Mouse (Mus musculus) fibroblast of lung, adult 2 months (primary cell): ENCODE results near the gene Tesk2.
A peak's percentile ranks its signal among the peaks of the same experiment; 100 is the strongest.
"Not testable (repeated sequence)": the region's sequence is repeated elsewhere in the genome, so short reads cannot be mapped to it uniquely, and the experiment has no call there.

Experiments
- DNase-seq: peaks from one replicate; pipeline ENCODE4 v3.0.0-alpha.2; 2011; ENCODE audit warnings: low read depth

Gene Tesk2

DNA sequence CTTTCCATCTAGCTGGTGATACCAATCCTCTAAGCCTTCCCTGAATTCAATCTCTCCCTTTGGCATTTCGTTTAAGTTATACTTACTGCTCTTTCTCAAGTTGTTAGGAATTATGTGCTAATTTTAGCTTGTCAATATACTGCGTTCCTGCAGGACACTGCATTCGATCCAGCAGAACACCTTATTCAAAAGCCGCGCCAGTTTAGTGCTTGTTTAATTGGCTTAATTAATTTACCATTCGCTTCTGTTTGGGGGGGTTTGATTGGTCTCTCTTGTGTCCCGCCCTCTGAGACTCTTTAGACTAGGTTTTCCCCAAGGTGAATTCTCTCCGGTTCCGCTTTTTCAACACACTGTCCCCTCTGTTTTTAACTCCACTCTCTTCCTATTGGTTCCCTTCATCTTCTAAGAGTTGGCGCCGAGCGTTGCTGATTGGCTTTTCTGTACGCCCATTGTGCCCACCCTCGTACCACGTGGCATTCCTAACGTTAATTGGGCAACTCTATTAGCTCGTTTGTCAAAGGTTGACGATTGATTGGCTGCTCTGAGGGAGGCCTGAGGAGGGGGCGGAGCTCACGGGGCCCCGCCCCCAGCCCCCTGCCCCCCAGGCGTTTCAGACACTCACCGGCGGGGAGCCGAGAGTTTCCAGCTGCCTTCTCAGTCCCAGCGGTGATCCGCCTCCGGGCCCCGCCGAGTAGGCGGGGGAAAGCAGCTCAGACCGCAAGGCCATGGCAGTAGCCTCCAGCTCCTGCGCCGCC, at the start of gene Tesk2:
Gene Tesk2 (plus strand): TSS at position 606 of the 755 bp plus-strand sequence.
- peak; percentile 97 for DNase-seq

DNA sequence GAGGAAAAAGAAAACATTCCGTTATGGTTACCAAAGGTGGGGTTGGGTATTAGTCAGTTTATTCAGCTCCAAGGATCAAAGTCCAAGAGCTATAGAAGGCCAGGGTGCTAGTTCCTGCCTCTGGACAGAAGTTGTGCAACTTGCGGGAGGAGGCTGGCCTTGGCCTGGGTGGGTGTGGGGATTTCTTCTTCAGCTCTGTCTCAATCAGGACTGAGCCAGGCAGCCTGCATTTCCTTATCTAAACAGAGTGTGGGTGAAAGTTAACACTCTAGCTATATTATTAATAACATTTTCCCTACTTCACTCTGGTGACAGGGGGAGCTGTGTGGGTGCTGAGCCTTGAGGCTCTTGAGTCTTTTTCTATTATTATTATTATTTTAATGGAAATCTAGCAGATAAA, 48.0 kb upstream of the Tesk2 start:
- peak; percentile 60 for DNase-seq

- not testable (repeated sequence) for DNase-seq
These were observed 46.0 kb upstream of the Tesk2 start for GRCm38 (mm10) chr4:116674761-116675160.

DNA sequence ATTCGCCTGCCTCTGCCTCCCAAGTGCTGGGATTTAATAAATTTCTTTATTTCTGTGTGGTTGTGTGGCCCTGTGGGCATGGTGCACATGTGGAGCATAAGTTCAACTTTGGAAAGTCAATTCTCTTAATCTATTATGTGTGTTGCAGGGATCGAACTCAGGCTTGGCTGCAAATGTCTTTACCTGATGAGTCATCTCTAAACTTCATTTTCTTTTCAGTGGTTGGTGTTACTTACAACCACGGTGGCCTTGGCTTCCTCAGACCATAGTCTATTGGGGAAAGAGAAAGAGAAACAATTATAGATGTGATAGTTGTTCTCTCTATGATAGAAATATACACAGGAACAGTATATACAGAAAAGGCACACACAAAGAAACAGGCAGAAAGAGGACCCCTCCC, 44.7 kb upstream of the Tesk2 start:
- DNase-seq: no peak

DNA sequence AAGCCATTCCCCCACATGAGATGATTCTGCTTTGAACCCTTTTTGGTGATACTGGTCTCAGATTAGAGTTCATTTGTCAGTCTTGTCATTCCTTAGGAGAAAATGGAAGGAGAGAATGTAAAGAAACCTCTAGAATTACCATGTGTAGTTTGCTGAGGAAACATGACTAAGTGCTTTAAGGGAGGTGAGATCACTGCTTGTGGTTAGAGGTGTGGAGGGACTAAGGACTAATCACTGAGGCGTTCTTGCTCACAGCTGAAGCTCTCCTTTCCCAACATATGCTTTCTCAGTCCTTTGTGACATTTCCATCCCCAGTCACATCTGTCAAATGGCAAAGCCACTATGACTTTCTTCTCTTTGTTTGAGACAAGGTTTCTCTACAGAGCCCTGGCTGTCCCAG, 42.9 kb upstream of the Tesk2 start:
- DNase-seq: no peak

DNA sequence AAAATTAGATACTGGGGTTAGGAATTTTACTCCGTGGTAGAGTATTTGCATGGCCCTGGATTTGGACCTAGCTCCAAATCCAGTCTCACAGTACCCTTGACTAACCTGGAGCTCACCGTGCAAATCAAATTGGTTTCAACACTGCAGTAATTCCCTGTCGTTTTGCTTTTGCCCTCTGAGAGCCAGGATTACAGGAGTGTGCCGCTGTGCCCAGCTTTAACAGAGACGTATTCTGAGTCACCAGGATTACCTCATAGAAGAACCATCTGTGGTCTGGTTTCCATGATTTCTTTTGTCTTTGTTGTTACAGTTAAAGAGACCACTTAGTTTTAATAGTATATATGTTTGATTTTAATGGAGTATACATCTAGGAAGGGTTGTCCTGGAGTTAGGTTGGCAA, 41.6 kb upstream of the Tesk2 start:
- no peak for DNase-seq

- not testable (repeated sequence) for DNase-seq
These were observed 40.2 kb upstream of the Tesk2 start for GRCm38 (mm10) chr4:116680521-116680920.

- DNase-seq: no peak
These were observed 36.8 kb upstream of the Tesk2 start for GRCm38 (mm10) chr4:116683957-116684356.

DNA sequence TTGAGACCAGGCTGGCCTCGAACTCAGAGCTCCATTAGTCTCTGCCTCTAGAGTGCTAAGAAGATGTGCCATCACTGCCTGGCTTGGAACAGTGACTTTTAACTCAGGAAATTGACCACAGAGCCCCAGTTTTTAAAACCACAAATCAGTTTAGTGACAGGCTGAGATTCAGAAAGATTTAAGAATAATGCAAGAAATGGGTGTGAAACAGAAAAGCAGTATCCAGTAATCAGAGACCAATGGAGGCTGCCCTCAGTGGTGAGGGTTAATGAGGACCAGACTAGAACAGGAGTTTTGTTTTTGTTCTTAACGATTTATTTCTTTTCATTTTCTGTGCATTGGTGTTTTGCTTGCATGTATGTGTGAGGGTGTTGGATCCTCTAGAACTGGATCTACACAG, 36.1 kb upstream of the Tesk2 start:
- no peak for DNase-seq

GRCm38 (mm10) chr4:116685402-116686061, 35.2 kb upstream of the Tesk2 start, which contains the start of gene Prdx1:
Prdx1 (plus strand) TSS chr4:116685544.
- DNase-seq: peak; percentile 75

DNA sequence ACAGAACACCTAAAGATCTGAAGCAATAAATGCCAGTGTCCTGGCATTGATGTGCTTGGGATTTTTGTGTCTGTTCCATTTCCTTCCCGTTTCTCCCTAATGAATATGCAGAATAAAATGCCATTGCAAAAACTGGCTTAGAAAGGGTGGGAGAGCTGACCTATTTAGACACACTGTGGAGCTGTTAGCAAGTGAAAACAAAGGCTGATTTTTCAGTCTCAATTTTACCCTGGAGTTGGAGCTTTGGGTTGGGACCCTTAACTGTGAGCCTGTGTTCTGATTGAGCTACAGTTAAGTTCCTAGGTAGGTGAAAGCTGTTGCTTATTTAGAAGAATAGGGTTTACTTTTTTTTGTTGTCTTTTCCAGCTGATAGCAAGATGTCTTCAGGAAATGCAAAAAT, 33.7 kb upstream of the Tesk2 start:
- no peak for DNase-seq

DNA sequence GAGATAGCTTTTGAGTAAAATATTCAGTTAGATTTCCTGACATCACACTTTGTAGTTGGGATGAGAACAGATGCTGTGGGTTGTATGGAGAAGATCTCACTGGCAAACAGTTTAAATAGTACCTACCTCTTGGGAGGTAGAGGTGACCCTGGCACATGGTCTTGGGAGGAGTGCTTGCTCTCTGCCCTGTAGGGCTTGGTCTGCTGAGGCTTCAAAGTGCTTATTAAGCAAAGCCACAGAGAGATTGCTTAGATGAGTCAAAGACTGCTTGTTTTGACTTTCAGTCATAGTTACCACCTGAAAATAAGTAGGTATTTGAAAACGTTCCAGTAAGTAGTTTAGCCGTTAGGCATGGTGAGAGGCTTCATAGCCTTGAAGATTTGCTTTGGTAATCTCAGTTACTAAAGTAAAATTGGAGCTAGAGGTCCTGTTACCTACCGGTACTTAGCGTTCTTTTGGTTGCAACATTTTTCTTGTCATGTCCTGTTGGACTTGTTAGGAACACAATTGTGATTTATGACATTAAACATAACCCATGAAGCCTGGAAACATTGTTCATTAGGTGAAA, 31.4 kb upstream of the Tesk2 start:
- DNase-seq: no peak

DNA sequence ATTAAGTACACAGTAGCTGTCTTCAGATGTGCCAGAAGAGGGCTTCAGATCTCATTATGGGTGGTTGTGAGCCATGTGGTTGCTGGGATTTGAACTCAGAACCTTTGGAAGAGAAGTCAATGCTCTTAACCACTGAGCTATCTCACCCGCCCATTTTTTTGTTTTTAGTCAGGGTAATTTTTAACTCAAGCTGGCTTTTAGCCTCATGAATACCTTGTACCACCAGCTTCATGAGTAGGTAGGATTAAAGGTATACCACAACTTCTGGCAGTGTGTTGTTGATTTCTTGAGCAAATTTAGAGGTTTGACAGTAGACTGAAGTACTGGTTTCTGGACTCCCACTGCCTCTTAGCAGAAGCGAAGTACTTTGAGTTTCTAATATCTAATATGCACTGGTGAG, 28.6 kb upstream of the Tesk2 start:
- no peak for DNase-seq

- no peak for DNase-seq
These were observed 27.0 kb upstream of the Tesk2 start for GRCm38 (mm10) chr4:116693785-116694184.

GRCm38 (mm10) chr4:116698693-116699342, 21.9 kb upstream of the Tesk2 start:
- no peak for DNase-seq

- no peak for DNase-seq
These were observed 19.8 kb upstream of the Tesk2 start for GRCm38 (mm10) chr4:116700964-116701363.

GRCm38 (mm10) chr4:116703804-116704203, 16.9 kb upstream of the Tesk2 start:
- peak; percentile 49 for DNase-seq

GRCm38 (mm10) chr4:116707666-116708065, 13.1 kb upstream of the Tesk2 start:
- DNase-seq: no peak

GRCm38 (mm10) chr4:116708201-116708764, 12.5 kb upstream of the Tesk2 start, which contains the start of the genes Mmachc and Ccdc163:
Mmachc (minus strand) TSS chr4:116708406.
Ccdc163 (plus strand) TSS chr4:116708509.
- peak; percentile 98 for DNase-seq

DNA sequence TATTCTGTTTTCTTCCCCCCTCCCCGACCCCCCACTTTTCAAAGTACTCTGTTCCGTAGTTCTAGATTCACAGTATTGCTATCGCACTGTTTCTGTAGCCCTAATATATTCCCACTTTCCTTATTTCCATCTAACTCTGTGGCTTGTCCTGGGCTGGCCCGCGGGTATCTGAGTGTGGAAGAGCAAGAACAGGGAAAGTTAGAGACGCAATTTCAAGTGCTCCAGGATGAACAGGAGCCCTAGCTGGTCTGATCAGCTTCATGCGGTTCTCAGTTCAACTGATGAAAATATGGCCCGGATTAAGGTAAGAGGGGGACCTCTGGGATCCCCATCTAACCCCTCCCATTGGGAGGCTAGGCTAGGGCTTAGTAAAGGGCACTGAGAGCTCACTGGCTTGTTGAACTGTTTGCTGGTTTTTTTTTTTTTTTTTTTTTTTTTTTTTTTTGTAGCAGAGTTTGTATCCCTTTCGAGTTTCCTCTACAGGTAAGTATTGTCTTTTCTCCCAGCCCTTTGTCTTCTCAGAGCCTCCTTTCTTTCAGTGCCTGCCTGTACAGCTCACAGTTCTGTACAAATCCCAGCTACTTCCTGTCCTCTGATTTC, 11.9 kb upstream of the Tesk2 start:
- DNase-seq: no peak

DNA sequence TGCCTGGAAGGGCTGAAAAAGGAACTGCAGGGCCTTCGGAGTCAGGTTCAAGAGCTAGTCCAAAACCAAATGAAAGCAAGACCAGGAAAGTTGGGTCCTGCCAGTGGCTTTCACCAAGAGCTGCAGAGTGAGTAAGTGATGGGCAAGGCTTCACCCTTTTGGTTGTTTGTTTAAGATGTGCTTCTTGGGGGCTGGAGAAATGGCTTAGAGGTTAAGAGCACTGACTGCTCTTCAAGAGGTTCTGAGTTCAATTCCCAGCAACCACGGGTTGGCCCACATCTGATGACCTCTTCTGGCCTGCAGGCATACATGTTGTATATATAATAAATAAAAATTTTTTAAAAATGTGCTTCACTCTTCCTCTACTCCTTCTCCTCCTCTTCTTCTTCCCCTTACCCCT, 10.6 kb upstream of the Tesk2 start:
- no peak for DNase-seq

GRCm38 (mm10) chr4:116712536-116712935, 8.2 kb upstream of the Tesk2 start:
- DNase-seq: no peak
